Mouse (Mus musculus) 416B (cell line): ENCODE measurements around the gene Akt1s1.

Experiments
- DNase-seq: peaks from one replicate; pipeline ENCODE4 v3.0.0; 2011; ENCODE audit warnings: low read depth

The Akt1s1 gene

GRCm38 (mm10) chr7:44826771-44827170 lies 22.0 kb upstream of the Akt1s1 start:
- DNase-seq: peak; percentile 75

- no peak for DNase-seq
These were observed 20.1 kb upstream of the Akt1s1 start for GRCm38 (mm10) chr7:44828706-44829105.

- DNase-seq: no peak
These were observed 16.0 kb upstream of the Akt1s1 start for GRCm38 (mm10) chr7:44832763-44833162.

- DNase-seq: no peak
These were observed 13.3 kb upstream of the Akt1s1 start for GRCm38 (mm10) chr7:44835373-44836015.

GRCm38 (mm10) chr7:44836016-44836404 lies 12.8 kb upstream of the Akt1s1 start:
- no peak for DNase-seq

GRCm38 (mm10) chr7:44836423-44837053 lies 12.3 kb upstream of the Akt1s1 start:
- DNase-seq: no peak

- no peak for DNase-seq
These were observed 10.7 kb upstream of the Akt1s1 start for GRCm38 (mm10) chr7:44838073-44838472.

- DNase-seq: no peak
These were observed 9.7 kb upstream of the Akt1s1 start for GRCm38 (mm10) chr7:44839171-44839490.

GRCm38 (mm10) chr7:44839491-44840191 lies 9.2 kb upstream of the Akt1s1 start:
- DNase-seq: no peak

GRCm38 (mm10) chr7:44840426-44840825 lies 8.4 kb upstream of the Akt1s1 start:
- no peak for DNase-seq

- DNase-seq: no peak
These were observed 6.8 kb upstream of the Akt1s1 start for GRCm38 (mm10) chr7:44841825-44842463.

- DNase-seq: no peak
These were observed 3.8 kb upstream of the Akt1s1 start for GRCm38 (mm10) chr7:44845006-44845405.

GRCm38 (mm10) chr7:44846804-44847203 lies 2.0 kb upstream of the Akt1s1 start:
- DNase-seq: no peak

GRCm38 (mm10) chr7:44847772-44848171 lies 1.0 kb upstream of the Akt1s1 start:
- DNase-seq: no peak

GRCm38 (mm10) chr7:44849416-44850111 lies 773 bp downstream of the Akt1s1 start:
- peak; percentile 99 for DNase-seq

- peak; percentile 79 for DNase-seq
These were observed 1.4 kb downstream of the Akt1s1 start for GRCm38 (mm10) chr7:44850146-44850545.

GRCm38 (mm10) chr7:44850789-44851624 lies 2.2 kb downstream of the Akt1s1 start:
- DNase-seq: peak; percentile 62

- DNase-seq: no peak
These were observed 2.9 kb downstream of the Akt1s1 start for GRCm38 (mm10) chr7:44851625-44852234.

- DNase-seq: no peak
These were observed 3.7 kb downstream of the Akt1s1 start for GRCm38 (mm10) chr7:44852259-44853027.

GRCm38 (mm10) chr7:44853065-44853464 lies 4.3 kb downstream of the Akt1s1 start:
- DNase-seq: no peak
